Mouse (Mus musculus) heart, adult 11 months (tissue): ENCODE results near the gene Gli2.

ENCODE experiments used
- DNase-seq: peaks from one replicate; pipeline ENCODE4 v3.0.0; 2022

Gli2 gene

DNA sequence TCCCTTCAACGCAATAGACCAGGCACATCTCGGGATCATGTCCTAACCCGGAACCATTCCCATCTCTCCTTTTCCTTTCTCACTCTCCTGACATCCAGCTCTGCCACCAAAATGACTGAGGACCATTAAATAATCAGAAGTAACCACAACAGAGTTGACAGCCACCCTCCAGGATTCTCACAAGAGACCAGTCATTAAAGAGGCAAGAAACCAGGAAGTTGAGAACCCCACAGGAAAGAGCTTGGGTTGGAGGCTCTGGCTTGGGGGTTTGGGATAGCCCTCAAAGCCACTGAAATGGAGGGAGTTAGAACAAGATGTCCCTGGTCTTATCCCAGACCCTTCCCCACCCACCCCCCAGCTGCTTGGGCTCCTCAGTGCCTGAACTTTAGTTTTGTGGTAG lies 265.9 kb downstream of the Gli2 start:
- no peak for DNase-seq
